Mouse (Mus musculus) MEL (cell line): Measurements from ENCODE around the gene Hook2.

Experiments
- CTCF ChIP-seq, 3 experiments: IDR thresholded peaks in 2 of 3; conservative IDR thresholded peaks in 1 of 3; 2 replicates each; pipeline ENCODE4 v1.5.1; 2011 to 2012; ENCODE audit warnings: low read length in 3 of 3, low read depth in 2 of 3, mild to moderate bottlenecking in 2 of 3, improper control_type of control experiment in 1 of 3, inconsistent platforms in 1 of 3, mixed read lengths in 1 of 3, moderate library complexity in 1 of 3; ENCODE audit not compliant: control insufficient read depth in 1 of 3, insufficient read depth in 1 of 3, poor library complexity in 1 of 3, severe bottlenecking in 1 of 3
- GATA1 ChIP-seq: IDR thresholded peaks from 2 replicates; pipeline ENCODE4 v1.6.1; 2011; ENCODE audit warnings: low read depth, low read length, improper control_type of control experiment
- KAT2A ChIP-seq: conservative IDR thresholded peaks from 2 replicates; pipeline ENCODE4 v1.6.1; 2012; ENCODE audit warnings: low read depth, low read length, improper control_type of control experiment, inconsistent platforms
- POLR2A ChIP-seq, 2 experiments: IDR thresholded peaks; 2 replicates each; pipeline ENCODE4 v1.6.1; 2011 to 2012; ENCODE audit warnings: low read length in 2 of 2, mild to moderate bottlenecking in 2 of 2, control low read depth in 1 of 2, improper control_type of control experiment in 1 of 2, low read depth in 1 of 2, moderate library complexity in 1 of 2; ENCODE audit not compliant: control insufficient read depth in 1 of 2, insufficient read depth in 1 of 2, poor library complexity in 1 of 2
- TBP ChIP-seq: IDR thresholded peaks from 2 replicates; pipeline ENCODE4 v1.8.0; 2011; ENCODE audit warnings: low read depth, low read length, improper control_type of control experiment
- ZKSCAN1 ChIP-seq: IDR thresholded peaks from 2 replicates; pipeline ENCODE4 v1.6.1; 2012; ENCODE audit warnings: low read depth, mild to moderate bottlenecking, inconsistent platforms, low read length, improper control_type of control experiment, moderate library complexity
- ZMIZ1 ChIP-seq: IDR thresholded peaks from 2 replicates; pipeline ENCODE4 v1.6.1; 2012; ENCODE audit warnings: low read depth, mild to moderate bottlenecking, inconsistent platforms, low read length, improper control_type of control experiment, moderate library complexity

DNA sequence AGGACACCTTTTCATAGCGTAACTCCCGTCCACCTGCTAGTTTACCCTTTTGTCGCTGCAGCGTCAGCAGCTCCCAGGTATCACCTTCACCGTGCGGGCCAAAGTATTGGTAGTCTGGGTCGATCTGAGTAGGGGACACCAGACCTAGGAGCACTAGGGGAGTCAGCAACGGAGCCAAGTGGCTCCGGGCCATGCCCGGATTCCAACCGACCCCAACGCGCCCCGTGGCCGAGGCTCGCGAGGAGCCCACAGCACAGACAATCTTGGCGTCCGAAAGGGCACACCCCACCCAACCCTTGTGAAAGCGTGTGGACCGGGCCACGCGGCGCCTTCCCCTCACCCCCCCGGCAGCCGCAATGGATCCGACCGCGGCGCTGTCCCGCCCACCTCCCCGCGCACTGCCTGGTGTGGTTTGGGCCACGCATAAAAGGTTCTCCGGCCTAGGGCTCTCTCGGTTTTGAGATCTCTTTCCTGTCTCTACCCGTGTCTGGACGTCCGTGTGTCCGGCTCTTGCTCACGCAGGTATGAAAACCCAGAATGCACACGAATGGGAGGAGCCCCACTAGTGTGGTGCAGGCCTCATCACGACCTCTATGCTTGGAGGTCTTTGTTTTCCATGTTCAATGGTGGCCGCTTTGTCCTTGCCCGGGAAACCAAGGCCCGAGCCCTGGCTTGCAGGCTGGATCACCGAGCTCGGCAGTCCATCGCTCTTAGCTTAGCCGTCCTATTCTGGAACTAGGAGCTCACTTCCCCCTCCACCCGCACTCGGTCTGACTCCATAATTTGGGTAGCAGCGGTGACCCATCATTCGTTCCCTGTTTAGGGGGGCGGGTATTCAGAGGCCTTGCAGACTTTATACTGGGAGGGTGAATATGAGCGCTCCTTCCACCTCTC lies 20.9 kb upstream of the Hook2 start, which contains the start of the genes Gm49661, Prdx2 and Rnaseh2a:
- TF ChIP-seq ZKSCAN1 (no peak), KAT2A (peak; percentile 47; the same call in 1 of the 2 replicates), TBP (peak; percentile 91), ZMIZ1 (peak; percentile 89; the same call in 1 of the 2 replicates), POLR2A (IDR thresholded peaks at IDR 0.05; ENCODE audit: control insufficient read depth in 1 of 2, insufficient read depth in 1 of 2, low read depth in 1 of 2, low read length in 2 of 2, poor library complexity in 1 of 2) (peak; percentile 63 to 94; a peak in 3 of 4 replicates), CTCF (IDR thresholded peaks at IDR 0.05 in 2 of 3, conservative IDR thresholded peaks at IDR 0.05 in 1 of 3; ENCODE audit: control insufficient read depth in 1 of 3, insufficient read depth in 1 of 3, low read depth in 2 of 3, low read length in 3 of 3, poor library complexity in 1 of 3, severe bottlenecking in 1 of 3) (no peak), GATA1 (no peak)
